Mouse (Mus musculus): ENCODE measurements around the gene Calcrl. TPM values are rescaled to one million over a fixed set of nuclear protein-coding genes. Genes with fewer than 3 reads are reported as not detected.

Calcrl gene
- 27.7 TPM for total RNA-seq (2023)

DNA sequence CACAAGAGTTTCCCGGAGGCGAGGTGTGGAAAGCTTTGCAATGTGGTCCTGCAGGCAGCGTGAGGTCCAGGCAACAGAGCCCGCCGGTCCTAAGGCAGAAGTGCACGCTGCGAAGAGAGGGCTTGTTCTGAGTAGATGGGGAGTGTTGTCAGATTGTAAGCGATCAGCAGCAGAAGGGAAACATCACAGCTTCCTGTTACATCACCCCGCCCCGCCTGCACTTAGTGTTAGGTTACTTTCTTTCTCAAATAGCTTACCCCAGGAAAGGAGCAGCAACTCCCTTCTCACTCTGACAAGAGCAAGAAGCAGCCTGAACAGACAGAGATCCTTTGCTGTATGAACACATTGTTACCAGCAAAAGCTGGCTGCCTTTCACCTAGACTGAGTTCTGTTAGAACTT is at the start of gene Calcrl:
Calcrl (minus strand) TSS at position 274 of the 400 bp plus-strand sequence.

Other genes with a start within 250 kb of the Calcrl start
- 6.1 TPM for gene Tfpi, start 51.4 kb upstream of the Calcrl start, total RNA-seq (2023)
- 3.9 TPM for gene Ctnnd1, start 225.4 kb upstream of the Calcrl start, total RNA-seq (2023)
- not detected for gene Btbd18, start 233.7 kb upstream of the Calcrl start, total RNA-seq (2023)
- gene Selenoh, start 245.4 kb upstream of the Calcrl start, total RNA-seq (2023), result 41.7 TPM